Mouse (Mus musculus) kidney, postnatal 4 days (tissue): ENCODE results near the gene Lhfpl3.
"Not testable (repeated sequence)": the region's sequence is repeated elsewhere in the genome, so short reads cannot be mapped to it uniquely, and the experiment has no call there.

ENCODE experiments used
- DNase-seq, 2 experiments: peaks; one replicate each; pipeline ENCODE4 v3.0.0; 2021; ENCODE audit warnings: mixed read lengths in 2 of 2

Gene Lhfpl3

DNA sequence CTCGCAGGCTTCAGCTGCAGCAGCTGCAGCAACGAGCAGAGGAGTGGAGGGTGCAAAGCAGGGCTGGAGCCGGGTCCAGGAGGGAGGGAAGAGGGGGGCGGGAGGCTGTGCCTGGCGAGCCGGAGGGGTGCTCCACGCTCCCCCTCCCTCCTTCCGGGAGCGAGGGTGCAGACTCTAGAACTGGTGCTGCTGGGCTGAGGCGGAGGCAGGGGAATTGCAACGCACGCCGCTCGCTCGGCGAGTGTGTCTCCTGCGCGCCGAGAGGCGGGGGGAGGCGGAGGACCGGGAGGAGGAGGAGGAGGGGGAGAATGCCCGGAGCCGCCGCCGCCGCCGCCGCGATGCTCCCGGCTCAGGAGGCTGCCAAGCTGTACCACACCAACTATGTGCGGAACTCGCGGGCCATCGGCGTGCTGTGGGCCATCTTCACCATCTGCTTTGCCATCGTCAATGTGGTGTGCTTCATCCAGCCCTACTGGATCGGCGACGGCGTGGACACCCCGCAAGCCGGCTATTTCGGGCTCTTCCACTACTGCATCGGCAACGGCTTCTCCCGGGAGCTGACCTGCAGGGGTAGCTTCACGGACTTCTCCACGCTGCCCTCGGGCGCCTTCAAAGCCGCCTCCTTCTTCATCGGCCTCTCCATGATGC is at the start of gene Lhfpl3:
Lhfpl3 (plus strand) TSS at position 175 of the 648 bp plus-strand sequence.
- DNase-seq, result peak; percentile 35 to 49

DNA sequence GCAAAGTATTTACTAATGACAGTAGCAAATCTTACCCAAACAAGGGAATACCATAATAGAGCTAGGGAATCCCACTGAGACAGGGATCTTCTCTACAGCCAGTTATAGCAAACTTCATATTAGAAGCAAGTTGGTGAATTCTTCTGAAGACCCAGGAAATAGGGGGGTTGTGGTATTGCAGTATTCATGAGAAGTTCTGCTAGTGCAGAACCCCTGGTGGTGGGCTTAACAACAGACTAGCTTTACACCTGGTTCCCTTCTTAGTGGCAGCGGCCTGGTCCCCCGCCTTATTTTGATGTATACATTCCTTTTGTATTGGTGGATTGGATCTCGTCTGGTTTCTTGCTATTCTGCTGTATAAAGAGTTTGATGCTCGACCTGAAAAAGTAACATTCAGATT is 39.6 kb upstream of the Lhfpl3 start:
- not testable (repeated sequence) for DNase-seq

DNA sequence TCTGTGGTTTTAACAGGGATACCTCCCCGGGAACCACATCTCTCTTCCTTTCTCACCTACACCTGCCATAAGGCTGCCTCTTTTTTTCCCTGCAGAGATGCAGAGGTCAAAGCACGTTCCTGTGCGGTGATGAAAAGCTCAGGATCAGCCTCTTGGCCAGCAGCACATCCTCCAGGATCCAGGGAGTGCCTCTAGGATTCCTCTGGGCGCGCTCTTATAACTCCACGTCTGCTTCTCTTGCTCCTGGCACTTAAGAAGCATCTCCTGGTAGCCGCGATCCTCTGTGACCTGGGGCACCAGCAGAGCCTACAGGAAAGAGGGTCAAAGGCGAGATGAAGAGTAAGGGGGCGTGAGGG is 352 bp upstream of the Lhfpl3 start:
- no peak for DNase-seq

DNA sequence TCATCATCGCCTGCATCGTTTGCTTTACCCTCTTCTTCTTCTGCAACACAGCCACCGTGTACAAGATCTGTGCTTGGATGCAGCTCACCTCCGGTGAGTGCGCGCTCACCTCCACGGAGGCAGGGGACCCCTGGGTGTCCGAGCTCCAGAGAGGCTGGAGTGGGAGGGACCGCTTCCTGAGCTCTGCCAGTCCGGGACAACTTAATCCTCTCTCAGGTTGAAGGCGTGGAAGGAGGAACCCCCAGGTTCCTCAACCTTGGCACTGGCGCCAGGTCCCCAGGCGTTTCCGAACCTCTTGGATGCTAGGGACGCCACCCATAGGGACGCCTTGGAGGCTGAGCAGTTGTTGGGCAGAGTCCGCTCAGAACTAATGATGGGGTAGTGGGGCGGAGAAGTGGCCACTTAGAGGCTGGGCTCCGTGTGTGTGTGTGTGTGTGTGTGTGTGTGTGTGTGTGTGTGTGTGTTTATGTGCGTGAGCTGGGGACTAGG is 718 bp downstream of the Lhfpl3 start:
- DNase-seq, result peak; percentile 4 to 6

DNA sequence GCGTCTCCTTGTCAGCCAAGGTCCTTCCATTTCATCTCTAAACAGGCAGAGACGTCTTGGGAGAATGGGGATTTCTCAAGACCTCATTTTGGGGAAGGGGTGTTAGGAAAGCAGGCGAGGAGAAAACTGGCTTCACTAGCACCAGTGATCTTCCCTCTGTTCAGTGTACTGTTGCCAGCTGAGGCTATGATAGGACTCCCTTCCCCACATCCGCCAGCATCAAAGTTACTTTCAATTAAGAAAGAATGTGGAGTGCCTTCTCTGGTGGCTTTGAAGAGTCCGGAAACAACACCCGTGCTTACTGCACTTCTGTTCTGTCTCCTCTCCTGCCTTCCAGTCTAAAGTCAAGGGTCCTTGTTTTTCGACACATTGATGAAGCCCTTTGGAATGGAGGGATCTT is 1.4 kb downstream of the Lhfpl3 start:
- no peak for DNase-seq

DNA sequence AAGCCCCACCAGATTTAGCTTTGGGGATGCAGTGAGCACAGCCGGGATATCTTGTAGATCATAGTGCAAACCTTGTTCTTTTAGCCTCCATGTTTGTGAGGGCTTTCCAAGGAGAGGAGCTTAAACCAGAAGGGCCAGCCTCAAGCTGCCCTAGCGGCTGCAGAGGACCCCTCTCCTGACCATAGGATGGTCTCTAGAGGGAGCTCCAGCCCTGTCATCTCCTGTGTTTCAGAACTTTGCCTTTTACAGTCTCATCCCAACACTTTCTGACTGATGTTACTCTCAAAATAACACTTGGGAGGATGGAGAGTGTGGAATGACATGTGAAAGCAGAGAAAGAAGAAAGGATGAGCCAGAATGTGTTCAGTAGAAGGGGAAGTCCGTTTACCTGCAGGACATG is 11.4 kb downstream of the Lhfpl3 start:
- DNase-seq, result peak; percentile 22 to 32

DNA sequence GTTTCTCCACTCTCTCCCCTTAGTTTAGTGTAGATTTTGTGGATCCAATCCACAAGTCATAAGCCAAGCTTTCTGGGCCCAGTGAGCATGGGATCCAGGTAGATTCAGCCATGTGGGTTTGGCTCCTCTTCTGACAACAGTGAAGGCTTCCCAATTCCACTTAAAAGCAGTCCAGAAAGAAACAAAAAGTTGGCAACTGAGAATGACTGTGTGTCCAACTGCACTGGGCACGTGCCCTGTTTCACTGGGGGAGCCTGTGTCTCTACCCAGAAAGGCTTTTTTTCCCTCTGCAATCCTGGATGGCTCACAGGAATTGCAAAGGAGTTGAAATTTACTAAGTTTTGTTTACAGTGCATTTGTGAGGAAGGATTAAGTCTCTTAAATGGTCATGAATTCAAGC is 24.9 kb downstream of the Lhfpl3 start:
- no peak for DNase-seq

DNA sequence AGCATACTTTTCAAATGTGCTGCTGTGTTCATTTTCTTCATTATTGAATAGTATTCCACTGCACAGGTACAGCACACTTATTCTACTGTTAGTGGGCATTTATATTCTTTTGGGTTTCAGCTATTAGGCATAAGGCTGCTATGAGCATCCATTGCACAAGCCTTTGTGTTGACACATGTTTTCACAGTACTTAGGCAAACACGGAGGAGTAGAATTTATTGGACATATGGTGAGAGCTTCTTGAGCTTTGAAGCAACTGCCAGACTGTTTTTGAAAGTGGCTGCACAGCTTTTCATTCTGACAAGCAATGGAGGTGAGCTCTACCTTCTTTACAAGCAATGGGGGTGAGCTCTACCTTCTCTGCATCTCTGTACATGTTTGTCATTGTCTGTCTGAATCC is 49.5 kb downstream of the Lhfpl3 start:
- no peak for DNase-seq

DNA sequence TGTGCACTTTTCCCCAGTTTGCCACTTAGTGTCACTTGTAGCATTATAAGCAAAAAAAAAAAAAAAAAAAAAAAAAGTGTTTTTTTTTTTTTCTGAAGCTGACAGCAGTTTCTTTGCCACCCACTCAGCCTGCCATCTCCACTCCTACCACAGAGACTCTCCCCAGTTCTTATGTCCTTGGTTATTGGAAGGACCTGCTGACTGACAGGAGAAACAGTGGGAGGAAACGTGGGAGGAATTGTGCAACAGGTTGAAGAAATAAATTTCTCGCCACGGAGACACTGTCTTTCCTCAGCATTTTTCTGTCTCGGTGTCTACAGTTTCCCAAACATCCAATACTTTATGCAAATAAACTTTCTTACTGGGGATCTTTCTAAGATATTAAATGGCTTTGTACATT is 67.6 kb downstream of the Lhfpl3 start:
- peak; percentile 1 to 2 for DNase-seq

DNA sequence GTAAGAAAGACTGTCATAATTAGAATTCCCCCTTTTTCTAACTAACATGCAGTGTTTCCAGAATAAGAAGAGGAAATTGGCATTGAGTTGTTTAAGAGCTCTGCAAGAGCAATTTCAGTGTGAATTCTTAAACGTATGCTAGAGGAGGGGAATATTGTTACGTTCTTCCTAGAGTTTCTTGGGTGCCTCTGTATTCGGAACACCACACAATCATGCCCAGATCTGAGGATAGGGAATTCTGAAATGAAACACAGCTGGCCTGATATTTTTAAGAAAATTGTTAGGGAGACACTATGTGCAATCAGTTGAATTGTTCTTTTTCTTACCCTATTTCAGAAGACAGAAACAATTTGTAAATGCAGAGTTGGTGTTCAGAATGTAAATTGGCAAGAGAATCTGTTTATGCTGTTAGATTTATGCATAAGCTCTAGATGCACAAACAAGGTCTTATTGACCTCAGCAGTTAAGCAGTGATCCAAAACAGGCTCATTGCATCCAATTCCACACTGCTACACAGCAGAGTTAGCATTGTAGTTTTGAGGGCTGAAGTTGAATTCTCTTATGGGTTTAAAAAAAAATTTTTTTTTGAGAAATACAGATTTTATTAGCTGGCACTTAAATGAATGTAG is 84.1 kb downstream of the Lhfpl3 start:
- DNase-seq, result no peak

DNA sequence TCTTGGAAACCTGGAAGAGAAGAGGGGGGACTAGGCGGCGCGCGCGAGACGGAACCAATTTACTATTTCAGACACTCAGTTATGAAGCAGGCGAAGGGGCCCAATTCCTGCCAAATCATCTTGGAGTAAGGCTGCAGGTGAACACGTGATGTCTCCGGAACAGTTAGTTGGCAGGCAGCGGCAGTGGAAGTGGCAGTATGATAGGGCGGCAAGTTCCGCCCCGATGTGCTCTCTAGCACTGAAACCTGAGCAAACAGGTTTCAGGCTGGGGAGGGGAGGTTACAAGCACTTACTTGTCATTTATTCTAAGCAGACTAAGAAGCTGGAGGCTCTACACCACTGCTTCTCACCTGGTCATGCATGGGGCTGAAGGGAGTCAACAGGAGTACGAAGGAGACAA is 105.7 kb downstream of the Lhfpl3 start:
- no peak for DNase-seq

DNA sequence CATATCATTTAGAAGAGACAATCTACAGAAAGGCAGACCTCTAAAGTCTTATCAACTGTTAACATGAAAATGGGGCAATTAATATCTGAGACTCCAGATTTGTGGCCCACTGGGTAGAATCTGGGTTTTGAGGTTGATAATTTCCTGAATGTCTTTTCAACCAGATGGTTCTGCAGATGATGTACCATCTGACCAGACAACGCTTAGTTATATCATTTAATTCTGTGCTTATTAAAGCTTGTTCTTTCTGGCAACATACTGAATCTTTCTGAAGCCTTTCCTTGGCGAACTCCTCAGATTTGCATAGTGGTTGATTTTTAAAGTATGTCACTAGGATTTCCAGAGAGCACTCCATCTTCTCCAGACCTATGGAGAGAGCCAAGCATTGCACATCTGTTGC is 107.6 kb downstream of the Lhfpl3 start:
- no peak for DNase-seq

DNA sequence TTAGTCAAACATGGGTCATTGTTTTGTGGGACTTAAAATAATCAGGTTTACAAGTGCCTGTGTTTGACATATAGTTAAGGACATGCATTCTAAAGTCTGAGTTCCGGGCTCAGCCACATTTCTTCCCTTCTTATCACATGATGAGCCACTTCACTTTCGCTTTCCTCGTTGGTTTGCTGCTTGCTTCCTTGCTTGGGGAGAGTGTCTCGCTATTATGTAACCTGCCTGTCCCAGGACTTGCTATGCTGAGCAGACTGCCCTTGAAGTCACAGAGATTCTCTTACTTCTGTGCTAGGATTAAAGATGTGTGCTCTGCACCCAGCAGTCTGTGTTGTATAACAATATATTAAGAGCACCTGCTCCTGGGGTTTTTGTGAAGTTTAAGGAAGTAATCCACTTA is 110.6 kb downstream of the Lhfpl3 start:
- DNase-seq, result no peak

DNA sequence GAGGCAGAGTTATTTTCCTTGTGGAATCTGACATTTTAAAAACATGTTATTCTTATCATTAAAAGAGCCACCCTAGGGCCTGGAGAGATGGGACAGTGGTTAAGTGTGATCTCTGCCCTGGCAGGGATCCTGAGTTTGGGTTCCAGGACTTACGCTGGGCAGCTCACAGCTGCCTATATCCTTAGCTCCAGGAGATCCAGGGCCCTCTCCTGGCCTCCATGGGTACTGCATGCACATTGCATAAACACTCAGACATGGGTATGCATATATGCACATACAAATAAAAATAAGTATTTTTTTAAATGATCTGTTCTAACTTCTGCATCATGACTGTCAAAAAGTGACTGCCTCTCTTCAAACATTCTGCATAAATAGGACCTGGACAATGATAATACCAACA is 115.5 kb downstream of the Lhfpl3 start:
- peak; percentile 28 to 31 for DNase-seq

DNA sequence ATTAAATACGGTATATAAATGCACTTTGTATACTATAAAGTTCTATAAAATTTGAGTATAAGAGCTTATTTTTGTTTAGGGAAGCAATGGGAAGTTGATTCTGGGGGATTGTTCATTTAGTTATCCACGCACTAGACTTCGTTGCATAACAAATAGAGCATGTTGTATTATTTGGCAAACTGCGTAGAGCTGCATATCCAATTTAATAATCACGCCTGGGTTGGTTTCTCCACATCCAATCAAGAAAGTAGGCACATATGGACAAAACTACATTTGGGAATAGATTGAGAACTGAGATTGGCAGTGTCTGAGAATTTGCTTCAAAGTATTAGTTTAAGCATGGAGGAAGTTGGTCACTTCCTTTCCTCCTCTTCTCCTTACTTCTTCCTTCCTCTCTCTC is 123.2 kb downstream of the Lhfpl3 start:
- no peak for DNase-seq

DNA sequence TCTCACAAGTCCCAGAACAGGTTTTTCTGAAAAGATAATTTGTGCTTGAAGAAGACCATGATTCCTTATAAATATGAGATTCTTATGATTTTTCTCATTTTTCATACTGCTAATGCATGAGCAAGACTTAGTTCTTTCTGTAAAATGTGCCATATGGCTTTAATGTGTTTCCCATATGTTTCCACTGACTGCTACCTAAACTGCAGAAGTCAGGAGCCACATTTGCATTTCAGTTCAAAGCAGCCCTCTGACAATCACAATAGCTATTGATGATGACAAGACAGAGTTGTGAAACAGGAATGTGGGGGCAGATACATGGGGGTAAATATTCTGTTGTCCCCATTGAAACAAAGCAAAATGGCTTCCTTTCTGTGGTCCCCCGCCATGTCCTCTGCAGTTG is 126.6 kb downstream of the Lhfpl3 start:
- DNase-seq, result no peak

DNA sequence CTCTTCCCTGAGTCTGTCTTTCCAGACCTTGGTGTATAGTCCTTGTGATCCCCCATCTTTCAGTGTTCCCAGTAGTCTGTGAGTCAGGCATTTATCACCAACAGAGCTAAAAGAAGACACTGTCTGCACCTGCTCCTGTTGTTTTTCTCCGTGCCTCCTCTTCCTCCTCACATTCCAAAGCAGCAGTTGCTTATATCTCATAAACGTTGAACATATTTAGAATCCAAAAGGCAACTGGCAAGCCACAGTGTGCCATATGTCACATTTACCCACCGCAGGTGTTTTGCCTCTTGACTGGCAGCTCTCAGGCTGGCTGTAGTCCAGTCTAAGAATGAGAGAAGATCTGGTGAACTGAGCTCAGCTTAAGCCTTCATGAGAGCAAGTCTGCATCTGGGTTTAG is 142.5 kb downstream of the Lhfpl3 start:
- no peak for DNase-seq

DNA sequence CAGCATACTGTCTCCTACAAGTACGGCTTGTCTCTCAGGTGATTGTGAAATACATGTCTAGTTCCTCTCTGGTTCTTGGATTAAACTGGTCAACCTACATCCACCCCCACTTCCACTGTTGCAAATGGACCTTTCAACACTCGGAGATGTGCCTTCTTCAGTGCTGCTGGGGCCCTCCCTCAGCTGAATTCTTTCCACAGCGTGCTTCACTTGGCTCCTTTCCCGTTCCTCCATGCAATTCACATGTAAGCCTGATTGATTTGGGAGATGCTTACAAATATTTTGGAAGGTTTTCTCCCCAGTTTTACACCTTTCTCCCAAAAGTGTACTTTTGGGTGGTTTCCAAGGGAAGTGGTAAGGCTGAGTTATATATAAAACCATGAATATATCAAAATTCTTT is 143.6 kb downstream of the Lhfpl3 start:
- no peak for DNase-seq

DNA sequence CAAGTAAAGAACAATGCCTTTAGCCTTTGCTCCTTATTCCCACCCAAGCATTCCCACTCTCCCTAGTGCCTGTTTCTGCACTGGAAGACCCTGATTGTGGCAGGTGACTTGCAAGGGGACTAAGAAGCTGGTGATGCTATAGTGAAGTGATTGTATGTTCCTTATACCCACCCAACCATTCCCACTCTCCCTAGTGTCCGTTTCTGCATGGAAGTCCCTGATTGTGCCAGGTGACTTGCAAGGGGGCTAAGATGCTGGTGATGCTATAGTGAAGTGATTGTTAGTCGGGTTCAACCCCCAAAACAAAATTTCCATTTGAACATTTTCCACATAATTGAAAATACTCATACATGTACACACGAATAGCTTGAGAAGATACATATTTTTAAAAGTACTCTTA is 151.4 kb downstream of the Lhfpl3 start:
- DNase-seq, result no peak

DNA sequence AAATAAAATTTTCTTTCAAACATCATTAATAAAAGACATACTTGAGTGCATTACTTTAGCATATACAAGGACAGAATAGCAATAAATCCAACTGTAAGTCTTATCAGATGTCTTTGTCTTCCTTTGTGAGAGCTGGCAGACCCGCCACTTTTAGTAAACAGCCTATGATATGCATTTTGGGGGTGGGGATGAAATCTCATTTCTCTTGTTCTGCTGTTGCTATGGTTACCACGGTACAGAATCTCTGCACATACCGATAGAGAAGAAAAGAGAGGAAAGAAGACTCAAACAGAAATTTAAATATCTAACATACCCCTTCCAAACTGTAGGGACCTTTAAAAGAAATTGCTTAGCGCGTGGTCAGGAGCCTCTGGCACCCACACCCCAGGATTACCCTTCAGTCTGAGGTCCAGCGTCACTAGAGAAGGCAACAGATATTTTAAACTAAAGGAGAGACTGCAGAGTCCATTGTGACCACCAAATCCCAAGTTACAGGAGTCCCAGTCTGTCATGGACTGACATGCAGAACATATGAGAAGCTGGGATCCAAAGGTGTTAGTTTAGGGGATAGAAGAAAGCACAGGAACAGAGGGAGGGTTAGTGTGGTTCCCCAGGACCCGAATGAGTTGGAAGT is 151.9 kb downstream of the Lhfpl3 start:
- no peak for DNase-seq

DNA sequence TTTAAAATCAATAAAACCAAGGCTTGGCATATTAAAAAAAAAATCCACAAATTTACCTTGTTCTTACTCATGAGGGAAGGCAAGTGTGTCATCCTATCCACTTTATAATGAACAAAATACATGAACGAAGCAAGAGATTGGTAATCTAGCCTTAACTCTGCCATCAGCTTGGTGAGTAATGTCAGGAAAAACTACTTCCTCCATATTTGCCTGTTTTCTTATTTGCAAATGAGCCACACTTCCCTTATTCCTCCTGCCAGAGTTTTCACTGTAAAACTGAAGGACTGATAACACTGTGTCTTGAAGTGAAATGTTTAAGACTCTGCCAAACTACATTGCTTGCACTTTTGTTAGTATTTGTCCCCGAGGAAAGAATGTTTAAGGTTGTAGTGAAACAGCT is 152.7 kb downstream of the Lhfpl3 start:
- no peak for DNase-seq

DNA sequence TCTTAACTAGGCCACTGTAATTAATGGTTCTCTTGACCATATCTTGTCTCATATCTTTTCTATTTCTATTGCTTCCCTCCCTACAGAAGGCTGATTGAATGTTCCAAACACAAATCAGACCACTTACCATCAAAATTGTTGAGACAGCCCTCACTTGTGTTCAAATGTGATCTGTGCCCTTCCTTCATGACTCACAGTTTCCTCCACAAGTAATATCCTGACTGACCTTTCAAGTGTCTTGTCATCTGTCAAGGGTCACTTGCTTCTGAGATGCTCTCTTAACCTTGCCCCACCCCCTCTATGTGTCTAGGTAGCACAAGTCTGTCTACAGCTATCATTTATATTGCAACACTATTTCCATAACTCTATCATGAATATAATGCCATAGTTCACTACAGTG is 154.1 kb downstream of the Lhfpl3 start:
- no peak for DNase-seq

DNA sequence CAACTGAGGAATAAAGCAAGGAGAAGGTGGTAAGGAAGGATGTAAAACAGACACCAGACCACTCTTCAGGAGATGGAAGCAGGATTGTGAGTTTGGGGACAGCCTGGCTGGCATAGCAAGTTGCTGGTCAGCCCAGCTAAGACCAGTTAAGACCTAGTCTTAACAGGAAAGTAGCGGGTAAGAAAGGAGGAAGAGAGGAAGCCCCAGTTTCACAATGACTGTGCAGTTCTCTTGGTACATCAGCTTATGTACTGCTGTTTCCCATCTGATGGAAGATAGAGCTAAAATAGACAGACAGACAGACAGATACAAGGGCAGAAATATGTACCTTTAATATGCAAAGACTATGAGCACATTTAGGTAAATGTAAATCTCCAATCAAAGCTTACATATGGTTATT is 171.3 kb downstream of the Lhfpl3 start:
- DNase-seq, result no peak

DNA sequence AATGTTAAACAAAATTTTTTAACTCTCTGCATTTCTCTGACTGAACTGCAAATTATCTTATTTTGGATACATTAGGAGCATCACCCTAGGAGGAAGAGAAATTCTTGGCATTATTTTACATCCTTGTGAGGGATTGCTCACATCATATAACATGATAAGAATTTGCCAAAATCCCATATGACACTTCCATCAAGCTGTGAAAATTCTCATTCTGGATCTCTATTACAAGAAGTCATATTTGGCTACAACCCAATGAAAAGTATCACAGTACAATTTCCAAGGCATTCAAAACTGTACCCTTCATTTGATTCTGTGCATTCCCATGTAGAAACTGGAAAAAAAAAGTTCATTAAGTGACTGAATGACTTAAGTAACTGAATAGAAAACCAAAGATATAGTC is 180.3 kb downstream of the Lhfpl3 start:
- DNase-seq, result no peak

DNA sequence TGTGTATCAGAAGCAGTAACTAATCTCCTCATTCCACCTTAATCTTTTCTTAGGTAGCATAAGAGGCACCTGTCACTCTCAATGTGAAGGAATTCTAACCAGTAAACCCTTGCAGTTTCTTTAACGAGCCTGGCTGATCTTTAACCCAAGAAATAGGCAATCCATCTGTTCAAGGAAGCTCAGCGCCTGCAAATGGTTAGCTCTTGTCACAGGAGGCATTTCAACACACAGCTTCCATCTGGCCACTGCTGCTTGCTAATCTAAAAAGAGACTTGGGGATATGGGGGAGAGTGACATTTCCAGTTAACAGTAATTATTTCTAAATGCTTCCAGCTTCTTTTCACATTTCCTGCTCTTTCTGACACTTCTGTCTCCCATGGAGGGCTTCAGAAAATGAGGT is 182.9 kb downstream of the Lhfpl3 start:
- DNase-seq, result no peak
